Mouse (Mus musculus) CH12.LX (cell line): ENCODE measurements around the gene Smyd3. TPM values are rescaled to one million over a fixed set of nuclear protein-coding genes. Genes with fewer than 3 reads are reported as not detected.

Experiments used
- DNase-seq: peaks from one replicate; pipeline ENCODE4 v3.0.0-alpha.2; 2013; ENCODE audit errors: extremely low read depth
- H3K27ac ChIP-seq: 2 replicates; pipeline ENCODE4 v1.5.1; 2012; ENCODE audit warnings: low read depth, mild to moderate bottlenecking, control low read depth, moderate library complexity; ENCODE audit not compliant: insufficient read depth
- H3K27me3 ChIP-seq: replicated peaks from 2 replicates; pipeline ENCODE3; 2012; ENCODE audit warnings: inconsistent platforms
- H3K36me3 ChIP-seq, 2 experiments: replicated peaks in 1 of 2; 2 replicates each; pipeline versions ENCODE3 to v1.6.1; 2012; ENCODE audit warnings: inconsistent platforms in 1 of 2, low read length in 1 of 2, mild to moderate bottlenecking in 1 of 2, mixed read lengths in 1 of 2, moderate library complexity in 1 of 2; ENCODE audit not compliant: control insufficient read depth in 1 of 2, insufficient read depth in 1 of 2
- H3K4me1 ChIP-seq, 2 experiments: 2 replicates each; pipeline ENCODE4 v1.6.1; 2012; ENCODE audit warnings: inconsistent platforms in 1 of 2, moderate library complexity in 1 of 2; ENCODE audit not compliant: insufficient read depth in 2 of 2, control insufficient read depth in 1 of 2
- H3K4me2 ChIP-seq: 2 replicates; pipeline ENCODE4 v1.6.1; 2012; ENCODE audit warnings: low read depth, mild to moderate bottlenecking, control low read depth; ENCODE audit not compliant: poor library complexity, insufficient read depth, severe bottlenecking
- H3K4me3 ChIP-seq, 3 experiments: fragments of 150-350 bp in 1 of 3; sonication (generic) in 1 of 3; replicated peaks in 1 of 3; 2 replicates each; pipeline versions ENCODE3 to v1.5.1; 2011 to 2012; ENCODE audit warnings: low read depth in 2 of 3, low read length in 2 of 3, mild to moderate bottlenecking in 2 of 3, moderate library complexity in 2 of 3, control low read depth in 1 of 3, improper control_type of control experiment in 1 of 3, inconsistent platforms in 1 of 3, mixed read lengths in 1 of 3; ENCODE audit not compliant: poor library complexity in 1 of 3
- H3K79me2 ChIP-seq: replicated peaks from 2 replicates; pipeline ENCODE4 v1.6.1; 2012; ENCODE audit warnings: mild to moderate bottlenecking, moderate library complexity; ENCODE audit not compliant: control insufficient read depth, poor library complexity, insufficient read depth, severe bottlenecking; ENCODE audit errors: extremely low read depth
- H3K9ac ChIP-seq: 2 replicates; pipeline ENCODE4 v1.6.1; 2012; ENCODE audit warnings: low read depth, mild to moderate bottlenecking, control low read depth, moderate library complexity; ENCODE audit not compliant: insufficient read depth
- H3K9me3 ChIP-seq: replicated peaks from 2 replicates; pipeline ENCODE3; 2012; ENCODE audit warnings: low read length, inconsistent platforms, mixed read lengths
- GABPA ChIP-seq: IDR thresholded peaks from 2 replicates; pipeline ENCODE4 v1.6.1; 2012; ENCODE audit warnings: low read depth, low read length, improper control_type of control experiment, inconsistent platforms; ENCODE audit not compliant: insufficient replicate concordance
- IRF4 ChIP-seq: IDR thresholded peaks from 2 replicates; pipeline ENCODE4 v1.6.1; 2014; ENCODE audit warnings: low read depth, mild to moderate bottlenecking, inconsistent platforms, low read length, improper control_type of control experiment
- JUN ChIP-seq: IDR thresholded peaks from 2 replicates; pipeline ENCODE4 v1.6.1; 2011; ENCODE audit warnings: low read depth, mild to moderate bottlenecking, low read length, improper control_type of control experiment, moderate library complexity; ENCODE audit not compliant: insufficient read depth
- MAFK ChIP-seq: IDR thresholded peaks from 2 replicates; pipeline ENCODE4 v1.6.1; 2011; ENCODE audit warnings: low read length, improper control_type of control experiment; ENCODE audit not compliant: insufficient replicate concordance
- MEF2A ChIP-seq: IDR thresholded peaks from 2 replicates; pipeline ENCODE4 v1.6.1; 2014; ENCODE audit warnings: low read depth, mild to moderate bottlenecking, inconsistent platforms, low read length, improper control_type of control experiment, borderline replicate concordance
- MYC ChIP-seq: IDR thresholded peaks from 2 replicates; pipeline ENCODE4 v1.6.1; 2011; ENCODE audit warnings: low read depth, mild to moderate bottlenecking, improper control_type of control experiment, low read length
- NRF1 ChIP-seq: IDR thresholded peaks from 2 replicates; pipeline ENCODE4 v1.6.1; 2014; ENCODE audit warnings: low read depth, mild to moderate bottlenecking, inconsistent platforms, low read length, improper control_type of control experiment, moderate library complexity
- PAX5 ChIP-seq: IDR thresholded peaks from 2 replicates; pipeline ENCODE4 v1.6.1; 2012; ENCODE audit warnings: low read length, inconsistent platforms, mixed read lengths
- POLR2A ChIP-seq: IDR thresholded peaks from 2 replicates; pipeline ENCODE4 v1.6.1; 2011; ENCODE audit warnings: low read depth, mild to moderate bottlenecking, improper control_type of control experiment, low read length
- POLR2AphosphoS2 ChIP-seq: IDR thresholded peaks from 2 replicates; pipeline ENCODE4 v1.6.1; 2011; ENCODE audit warnings: low read depth, low read length, improper control_type of control experiment
- SMC3 ChIP-seq: IDR thresholded peaks from 2 replicates; pipeline ENCODE4 v1.6.1; 2011; ENCODE audit warnings: low read depth, low read length, improper control_type of control experiment
- TCF12 ChIP-seq: IDR thresholded peaks from 2 replicates; pipeline ENCODE4 v1.6.1; 2014; ENCODE audit warnings: low read depth, mild to moderate bottlenecking, inconsistent platforms, low read length, improper control_type of control experiment
- ZC3H11A ChIP-seq: IDR thresholded peaks from 2 replicates; pipeline ENCODE4 v1.6.1; 2012; ENCODE audit warnings: low read depth, mild to moderate bottlenecking, inconsistent platforms, low read length, improper control_type of control experiment
- dilution Hi-C: fragments of 300-500 bp; cut with MboI; formaldehyde crosslinking; loops from 2 replicates; pipeline ENCODE4 v1.14.3; 2020; ENCODE audit warnings: low sequenced_read_pairs; ENCODE audit not compliant: extremely low pct_unique_long_range_greater_than_20kb, extremely low pct_ligation_motif_present
- in situ Hi-C: fragments of 300-500 bp; cut with MboI; formaldehyde crosslinking; loops from 3 replicates; pipeline ENCODE4 v1.14.3; 2019; ENCODE audit warnings: low sequenced_read_pairs, low pct_ligation_motif_present, low pct_unique_long_range_greater_than_20kb, mixed read lengths
- polyA plus RNA-seq: library from polyadenylated mRNA; unstranded; fragments of >175 nt; gene quantifications from 2 replicates; pipeline ENCODE4 v1.2.1, GENCODE M21; 2012; ENCODE audit warnings: low read depth; ENCODE audit not compliant: insufficient read length
- total RNA-seq, 2 experiments: library from RNA; depleted of rRNA; stranded (reverse); fragments of 300-350 nt in 1 of 2; fragments of >200 nt in 1 of 2; gene quantifications; 2 replicates each; pipeline ENCODE4 v1.2.3; 2012 to 2014

Smyd3 gene
- total and polyA plus RNA-seq, 3 experiments, result 11.4 to 12.5 (median 11.8) TPM

DNA sequence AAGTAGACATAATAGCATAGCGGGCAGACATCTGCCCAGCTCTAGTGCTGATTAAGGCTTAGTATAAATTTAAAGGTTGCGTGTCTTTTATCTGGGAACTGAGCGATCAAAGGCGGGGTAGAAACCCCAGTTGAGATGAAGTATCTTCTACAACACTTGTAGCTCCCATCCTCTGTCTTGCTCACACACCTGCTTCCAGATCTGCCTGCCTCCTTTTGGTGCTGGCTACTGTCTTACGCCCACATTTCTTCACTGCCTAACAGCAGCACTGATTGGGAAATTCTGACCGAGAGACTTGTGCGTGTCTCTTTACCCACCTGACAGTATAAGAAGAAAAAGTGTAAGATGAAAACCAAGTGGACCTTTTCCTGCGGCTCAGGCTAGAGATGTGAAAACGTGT is 240.5 kb downstream of the Smyd3 start:
- Histone ChIP-seq H3K9ac (no peak overlapping the region), H3K4me3 (no peak overlapping the region), H3K27ac (no peak overlapping the region), H3K36me3 (peaks cover 0 to 2% of the 10 kb centered on the region in 2 experiments), H3K9me3 (no peaks in the 10 kb centered on the region), H3K4me2 (no peak overlapping the region), H3K27me3 (no peaks in the 10 kb centered on the region), H3K79me2 (no peaks in the 10 kb centered on the region), H3K4me1 (no peaks in the 10 kb centered on the region)
- in situ Hi-C loops (no loop called here), dilution Hi-C loops (no loop called here)
- no peak for TF ChIP-seq NRF1
- no peak for DNase-seq

DNA sequence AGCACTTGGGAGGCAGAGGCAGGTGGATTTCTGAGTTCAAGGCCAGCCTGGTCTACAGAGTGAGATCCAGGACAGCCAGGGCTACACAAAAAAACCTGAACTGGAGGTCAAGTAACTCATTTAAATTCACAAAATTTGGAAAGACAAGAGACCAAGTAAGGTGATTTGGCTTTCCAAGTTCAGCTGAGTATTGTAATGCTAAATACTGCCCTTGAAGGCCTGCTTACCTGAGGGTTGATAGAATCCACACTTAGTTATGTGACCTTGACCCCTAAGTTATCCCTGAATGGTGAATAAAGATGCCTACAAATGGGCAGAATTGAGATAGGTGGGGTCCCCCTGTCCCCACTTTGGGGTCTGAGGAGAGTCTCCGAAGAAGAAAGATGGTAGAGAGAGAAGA is 241.0 kb downstream of the Smyd3 start:
- Histone ChIP-seq H3K4me3 (no peak overlapping the region), H3K9ac (no peak overlapping the region), H3K4me1 (no peaks in the 10 kb centered on the region), H3K9me3 (no peaks in the 10 kb centered on the region), H3K4me2 (no peak overlapping the region), H3K27ac (no peak overlapping the region), H3K36me3 (peaks cover 0 to 2% of the 10 kb centered on the region in 2 experiments), H3K79me2 (no peaks in the 10 kb centered on the region), H3K27me3 (no peaks in the 10 kb centered on the region)
- DNase-seq, result no peak
- TF ChIP-seq MYC (no peak), TCF12 (no peak), JUN (no peak), POLR2AphosphoS2 (no peak), MEF2A (no peak), PAX5 (no peak), MAFK (no peak), GABPA (no peak), POLR2A (no peak)
- dilution Hi-C loops (no loop called here), in situ Hi-C loops (no loop called here)

DNA sequence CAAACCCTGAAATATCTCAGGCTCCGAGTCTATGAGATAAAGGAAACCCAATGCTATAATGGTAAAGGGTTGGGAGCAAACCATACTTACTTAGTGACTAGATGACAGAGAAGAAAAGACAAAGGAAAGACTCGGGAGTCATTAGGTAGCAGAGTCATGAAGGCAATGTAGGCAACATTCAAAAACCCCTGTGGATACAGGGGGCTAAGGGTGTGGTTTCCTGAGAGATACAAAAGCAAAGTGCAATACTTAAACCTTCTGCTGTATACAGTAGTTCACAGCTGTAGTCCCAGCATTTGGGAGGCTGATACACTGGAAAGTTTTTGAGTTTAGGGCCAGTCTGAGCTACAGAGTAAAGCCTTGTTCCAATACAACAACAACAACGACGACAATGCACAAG is 244.9 kb downstream of the Smyd3 start:
- Histone ChIP-seq H3K27ac (no peak overlapping the region), H3K9me3 (peaks cover 14% of the 10 kb centered on the region), H3K4me1 (no peaks in the 10 kb centered on the region), H3K36me3 (peaks cover 0 to 5% of the 10 kb centered on the region in 2 experiments), H3K27me3 (no peaks in the 10 kb centered on the region), H3K4me2 (no peak overlapping the region), H3K79me2 (no peaks in the 10 kb centered on the region), H3K4me3 (no peak overlapping the region)
- dilution Hi-C loops (no loop called here), in situ Hi-C loops (no loop called here)
- no peak for TF ChIP-seq IRF4
- no peak for TF ChIP-seq NRF1
- no peak for TF ChIP-seq SMC3
- TF ChIP-seq ZC3H11A, result no peak
- TF ChIP-seq, all 38 proteins: peak for 0
- H3K9ac ChIP-seq, result no peak overlapping the region
- no peak for DNase-seq
